Mouse (Mus musculus) kidney, postnatal 0 days (tissue): ENCODE measurements around the gene Setd6. TPM values are rescaled to one million over a fixed set of nuclear protein-coding genes. Genes with fewer than 3 reads are reported as not detected.

Experiments used
- ATAC-seq: fragments of 200-750 bp; cut with Nextera tagmentation; replicated peaks from 2 replicates; pipeline ENCODE4 v1.8.0; 2017; ENCODE audit warnings: low read depth, moderate number of reproducible peaks, moderate TSS enrichment, moderate library complexity; ENCODE audit not compliant: low FRiP score
- DNase-seq: peaks from one replicate; pipeline ENCODE4 v3.0.0-alpha.2; 2016; ENCODE audit warnings: low spot score
- H3K27ac ChIP-seq: fragments of 300-500 bp; sonication (generic); 2 replicates; pipeline ENCODE4 v1.5.1; 2014; ENCODE audit warnings: mild to moderate bottlenecking
- H3K27me3 ChIP-seq: fragments of 300-500 bp; sonication (generic); 2 replicates; pipeline ENCODE4 v1.6.1; 2014; ENCODE audit warnings: low read length, mixed read lengths; ENCODE audit not compliant: insufficient read depth
- H3K36me3 ChIP-seq: fragments of 300-500 bp; sonication (generic); 2 replicates; pipeline ENCODE4 v1.6.1; 2014; ENCODE audit warnings: low read length, mixed read lengths; ENCODE audit not compliant: insufficient read depth
- H3K4me1 ChIP-seq: fragments of 300-500 bp; sonication (generic); replicated peaks from 2 replicates; pipeline ENCODE4 v1.6.1; 2014; ENCODE audit warnings: antibody characterized with exemption, low read length, mixed read lengths; ENCODE audit not compliant: insufficient read depth
- H3K4me2 ChIP-seq: fragments of 300-500 bp; sonication (generic); 2 replicates; pipeline ENCODE4 v1.6.1; 2014; ENCODE audit warnings: mild to moderate bottlenecking, low read length, moderate library complexity, mixed read lengths
- H3K4me3 ChIP-seq: fragments of 300-500 bp; sonication (generic); replicated peaks from 2 replicates; pipeline ENCODE4 v1.5.1; 2014; ENCODE audit warnings: low read depth, low read length
- H3K9ac ChIP-seq: fragments of 300-500 bp; sonication (generic); 2 replicates; pipeline ENCODE4 v1.6.1; 2014; ENCODE audit warnings: low read depth, low read length
- H3K9me3 ChIP-seq: fragments of 300-500 bp; sonication (generic); replicated peaks from 2 replicates; pipeline ENCODE4 v1.6.1; 2016; ENCODE audit warnings: low read length, inconsistent platforms, mixed read lengths
- CTCF ChIP-seq: IDR thresholded peaks from 2 replicates; pipeline ENCODE4 v1.5.1; 2016; ENCODE audit warnings: antibody characterized with exemption, low read depth, mild to moderate bottlenecking, moderate library complexity
- WGBS: fragments of 180-500 bp; shearing (Covaris S2); extraction: QIAGEN DNeasy Blood & Tissue Kit; methylation state at CpG from one replicate; pipeline ENCODE4 v1.1.7; 2014; 5-methylcytosine and 5-hydroxymethylcytosine counted together
- polyA plus RNA-seq: library from polyadenylated mRNA; unstranded; fragments of >200 nt; fragmentation: Nextera tagmentation; extraction: Ambion mirVana; gene quantifications from 2 replicates; pipeline ENCODE4 v1.2.1, GENCODE M21; 2015

Setd6 gene
- 15.3 and 16.8 TPM in 2 replicates for polyA plus RNA-seq

DNA sequence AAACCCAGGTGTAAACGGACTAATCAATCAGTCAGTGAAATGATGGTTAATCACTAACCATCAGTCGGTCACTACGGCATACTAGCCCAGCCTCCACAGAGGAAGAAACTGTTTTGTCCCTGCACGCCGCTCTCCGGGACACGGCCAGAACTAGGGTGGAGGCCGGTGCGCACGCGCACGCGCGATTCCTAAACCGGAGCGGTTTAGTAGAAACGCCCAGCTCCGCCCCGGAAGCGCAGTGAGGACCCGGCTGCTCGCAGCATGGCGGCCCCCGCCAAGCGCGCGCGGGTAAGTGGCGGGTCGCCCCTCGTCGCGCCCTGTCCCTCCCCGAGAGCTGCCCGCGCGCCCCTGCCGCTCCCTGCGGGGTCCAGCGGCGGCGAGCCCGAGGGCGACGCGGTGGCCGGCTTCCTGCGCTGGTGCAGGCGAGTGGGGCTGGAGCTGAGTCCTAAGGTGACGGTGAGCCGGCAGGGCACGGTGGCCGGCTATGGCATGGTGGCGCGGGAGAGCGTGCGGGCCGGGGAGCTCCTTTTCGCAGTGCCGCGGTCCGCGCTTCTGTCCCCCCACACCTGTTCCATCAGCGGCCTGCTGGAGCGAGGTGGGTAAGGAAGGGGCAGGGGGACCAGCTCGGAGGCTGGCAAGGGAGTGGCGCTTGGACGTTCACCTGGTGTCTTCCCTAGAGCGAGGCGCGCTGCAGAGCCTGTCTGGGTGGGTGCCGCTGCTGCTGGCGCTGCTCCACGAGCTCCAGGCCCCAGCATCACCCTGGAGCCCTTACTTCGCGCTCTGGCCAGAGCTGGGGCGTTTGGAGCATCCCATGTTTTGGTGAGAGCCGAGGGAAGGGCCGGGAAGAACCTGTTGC is at the start of gene Setd6:
TSS of gene Setd6 (plus strand) at position 206 of the 856 bp plus-strand sequence.
- peak within 1 kb of the TSS; percentile 57 for H3K27ac ChIP-seq
- peak within 1 kb of the TSS; percentile 97 for H3K4me2 ChIP-seq
- WGBS, result under 1% methylated on average over 79 of the region's 79 CpGs
- H3K4me3 ChIP-seq, result peak within 1 kb of the TSS; percentile 88
- no peak for TF ChIP-seq CTCF
- H3K9me3 ChIP-seq, result no peaks in the 10 kb centered on the region
- DNase-seq (peak; percentile 90), ATAC-seq (peak; percentile 80)
- H3K27me3 ChIP-seq, result no peaks in the 10 kb centered on the region
- H3K9ac ChIP-seq, result peak within 1 kb of the TSS; percentile 82
- peaks cover 17% of the 10 kb centered on the region; the same call in 1 of the 2 replicates for H3K36me3 ChIP-seq
- no peaks in the 10 kb centered on the region; the same call in 1 of the 2 replicates for H3K4me1 ChIP-seq

GRCm38 (mm10) chr8:95668163-95668958 is 47.3 kb upstream of the Setd6 start:
- Histone ChIP-seq H3K27me3 (peaks cover 3% of the 10 kb centered on the region; the same call in 1 of the 2 replicates), H3K36me3 (no peaks in the 10 kb centered on the region), H3K4me2 (no peak overlapping the region), H3K9me3 (no peaks in the 10 kb centered on the region), H3K9ac (no peak overlapping the region), H3K4me1 (no peaks in the 10 kb centered on the region), H3K27ac (no peak overlapping the region), H3K4me3 (no peak overlapping the region)
- DNase-seq (no peak), ATAC-seq (no peak)
- 46% methylated on average over 8 of the region's 8 CpGs for WGBS
- no peak for TF ChIP-seq CTCF

GRCm38 (mm10) chr8:95669967-95670366 is 45.7 kb upstream of the Setd6 start:
- no peak for ATAC-seq

DNA sequence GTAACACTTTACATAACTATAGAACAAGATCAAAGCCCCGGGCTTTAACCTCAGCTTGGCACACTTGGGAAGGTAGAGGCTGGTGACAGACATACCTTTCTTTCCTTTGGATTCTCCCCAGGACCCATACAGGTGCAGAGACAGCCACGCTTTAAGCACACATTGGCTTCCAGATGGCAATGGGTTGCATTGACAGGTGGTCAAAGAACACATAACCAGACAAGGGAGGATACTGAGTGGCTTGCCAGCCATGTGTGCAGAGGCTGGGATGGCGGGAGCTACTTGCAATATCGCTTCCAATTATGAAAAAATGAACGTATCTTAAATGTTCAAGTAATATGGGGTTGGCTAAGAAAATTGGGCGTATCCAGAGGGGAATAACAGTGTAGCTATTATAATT is 43.8 kb upstream of the Setd6 start:
- 88% methylated on average over 6 of the region's 6 CpGs for WGBS
- no peak for ATAC-seq
- Histone ChIP-seq H3K9me3 (no peaks in the 10 kb centered on the region), H3K27me3 (peaks cover 8% of the 10 kb centered on the region), H3K4me3 (no peak overlapping the region), H3K36me3 (no peaks in the 10 kb centered on the region), H3K4me2 (no peak overlapping the region), H3K4me1 (no peaks in the 10 kb centered on the region), H3K9ac (no peak overlapping the region), H3K27ac (no peak overlapping the region)
- no peak for DNase-seq
- TF ChIP-seq CTCF, result no peak

More at GRCm38 (mm10) chr8:95669967-95670366, 45.7 kb upstream of the Setd6 start:
- DNase-seq, result no peak
- H3K9me3 ChIP-seq, result no peaks in the 10 kb centered on the region
- no peaks in the 10 kb centered on the region for H3K4me1 ChIP-seq
- TF ChIP-seq CTCF, result no peak
- H3K9ac ChIP-seq, result no peak overlapping the region
- no peak overlapping the region for H3K4me3 ChIP-seq
- H3K27me3 ChIP-seq, result peaks cover 3% of the 10 kb centered on the region; the same call in 1 of the 2 replicates
- no peak overlapping the region for H3K27ac ChIP-seq
- no peaks in the 10 kb centered on the region for H3K36me3 ChIP-seq
- H3K4me2 ChIP-seq, result no peak overlapping the region
- 79% methylated on average over 2 of the region's 2 CpGs for WGBS

DNA sequence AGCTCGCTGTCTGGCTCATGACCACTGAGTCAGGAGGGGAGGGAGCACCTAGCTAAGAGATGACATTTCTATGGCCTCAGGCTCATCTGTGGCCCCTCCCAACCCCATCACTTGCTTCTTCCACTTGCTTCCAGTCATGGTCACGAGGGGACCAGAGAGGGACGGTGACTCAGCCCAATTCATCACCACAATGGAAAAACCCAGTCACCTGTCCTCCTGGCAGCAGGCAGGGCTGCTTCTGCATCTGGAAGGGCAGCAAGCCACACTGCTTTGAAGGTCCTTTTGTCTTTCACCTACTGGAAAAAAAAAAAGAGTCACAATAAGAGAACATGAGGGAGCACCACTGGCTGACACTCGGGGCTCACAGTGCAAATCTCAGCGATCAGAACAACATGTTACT is 42.9 kb upstream of the Setd6 start:
- Histone ChIP-seq H3K4me3 (no peak overlapping the region), H3K27me3 (peaks cover 11% of the 10 kb centered on the region), H3K36me3 (no peaks in the 10 kb centered on the region), H3K9ac (no peak overlapping the region), H3K4me2 (no peak overlapping the region), H3K9me3 (no peaks in the 10 kb centered on the region), H3K4me1 (peaks cover 4% of the 10 kb centered on the region; the same call in 1 of the 2 replicates), H3K27ac (no peak overlapping the region)
- 69% methylated on average over 5 of the region's 5 CpGs for WGBS
- no peak for ATAC-seq
- no peak for TF ChIP-seq CTCF
- no peak for DNase-seq

DNA sequence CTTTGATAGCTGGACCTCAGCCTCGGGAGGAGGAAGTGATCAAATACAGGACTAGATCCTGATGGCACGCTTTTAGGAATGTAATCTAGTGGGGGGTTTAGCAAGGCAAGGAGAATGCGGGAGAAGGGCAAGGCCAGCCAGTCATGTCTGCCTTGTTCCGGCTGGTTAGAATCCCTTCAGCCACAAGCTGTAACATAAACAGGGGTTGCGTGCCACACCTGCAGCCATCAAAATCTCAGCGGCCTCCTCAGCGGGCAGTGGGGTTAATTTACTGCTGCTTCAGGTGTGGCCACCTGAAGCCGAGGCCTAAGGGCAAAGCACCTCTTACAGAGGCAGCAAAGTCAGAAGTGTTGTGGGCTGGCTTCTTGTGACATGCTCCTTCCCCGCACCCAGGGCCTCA is 39.0 kb upstream of the Setd6 start, which contains the start of gene Ndrg4:
TSS of gene Ndrg4 (plus strand) at position 350 of the 400 bp plus-strand sequence.
- 28% methylated on average over 9 of the region's 9 CpGs for WGBS
- H3K4me1 ChIP-seq, result peaks cover 7% of the 10 kb centered on the region; the same call in 1 of the 2 replicates

More for the DNA sequence above, 39.0 kb upstream of the Setd6 start, which contains the start of gene Ndrg4:
- peak within 1 kb of the TSS; percentile 98 for H3K4me2 ChIP-seq
- H3K9ac ChIP-seq, result peak within 1 kb of the TSS; percentile 55
- peaks cover 20% of the 10 kb centered on the region for H3K27me3 ChIP-seq
- TF ChIP-seq CTCF, result no peak
- ATAC-seq (no peak), DNase-seq (no peak)
- H3K9me3 ChIP-seq, result no peaks in the 10 kb centered on the region
- H3K27ac ChIP-seq, result no peak within 1 kb of the TSS
- H3K36me3 ChIP-seq, result no peaks in the 10 kb centered on the region
- peak within 1 kb of the TSS; percentile 51 for H3K4me3 ChIP-seq
